Comparison of ENCODE assay signal across 23 mouse cellular contexts in genomic region chr10:78258142-78258675, GRCm38 (mm10). TPM values are rescaled to one million over a fixed set of nuclear protein-coding genes. Genes with fewer than 3 reads are reported as not detected.
DNase-seq lines count a peak whose midpoint lies in the region; ATAC-seq and TF ChIP-seq lines count a peak whose summit lies in the region.
"Had no signal": no experiment of that assay in that cellular context is flagged by ENCODE, and none has a peak within 500 bp of the region (broad histone marks: within the 10 kb centered on the region; RNA-seq: fewer than 3 reads in every experiment).

No protein-coding gene starts in this region.

- ATAC-seq in intestine, embryonic 16.5 days = 0 out of 2 replicates have a peak, but pooled peaks have one; percentile 34
- ATAC-seq in intestine, embryonic 15.5 days = no peak
- ATAC-seq in midbrain, embryonic 11.5 days (ENCODE audit: low FRiP score) = no peak
- no peak for ATAC-seq in midbrain, embryonic 13.5 days
- peak; percentile 44; the same call in 1 of the 2 replicates for ATAC-seq in intestine, postnatal 0 days
- no peak for ATAC-seq in stomach, postnatal 0 days (ENCODE audit: low FRiP score, low TSS enrichment)
- no peak for ATAC-seq in cerebellum, adult (ENCODE audit: insufficient number of reproducible peaks, low FRiP score, low TSS enrichment)
- ATAC-seq: forebrain, embryonic 13.5 days; forebrain, embryonic 15.5 days; forebrain, postnatal 0 days; Patski had no signal

- TF ChIP-seq CTCF in intestine, postnatal 0 days (IDR thresholded peaks at IDR 0.05; ENCODE audit: low read depth) = no peak
- TF ChIP-seq CTCF in stomach, postnatal 0 days (IDR thresholded peaks at IDR 0.05; ENCODE audit: low read depth) = no peak
- TF ChIP-seq CTCF in layer of hippocampus, adult 2 months (conservative IDR thresholded peaks at IDR 0.05) = no peak

- H3K27me3 ChIP-seq in intestine, embryonic 16.5 days (replicated peaks; ENCODE audit: control insufficient read depth, insufficient read depth, low read length) = no peaks in the 10 kb centered on the region
- no peaks in the 10 kb centered on the region for H3K27me3 ChIP-seq in intestine, embryonic 15.5 days (replicated peaks)
- no peaks in the 10 kb centered on the region for H3K27me3 ChIP-seq in midbrain, embryonic 11.5 days (ENCODE audit: control insufficient read depth, insufficient read depth, low read length)
- no peaks in the 10 kb centered on the region for H3K27me3 ChIP-seq in midbrain, embryonic 13.5 days
- no peaks in the 10 kb centered on the region for H3K27me3 ChIP-seq in intestine, postnatal 0 days (replicated peaks; ENCODE audit: control insufficient read depth, insufficient read depth, low read length)
- no peaks in the 10 kb centered on the region for H3K27me3 ChIP-seq in stomach, postnatal 0 days (ENCODE audit: control insufficient read depth, insufficient read depth, low read length)
- H3K27me3 ChIP-seq: embryonic facial prominence, embryonic 12.5 days; forebrain, embryonic 13.5 days; forebrain, embryonic 15.5 days; Patski had no signal

- DNase-seq in midbrain, embryonic 11.5 days (ENCODE audit: low spot score, missing footprints) = peak; percentile 28
- peak; percentile 34 for DNase-seq in stomach, postnatal 0 days (ENCODE audit: low spot score)
- DNase-seq in layer of hippocampus, adult 2 months (ENCODE audit: low spot score in 2 of 2) = no peak
- DNase-seq: adrenal gland, adult 2 months; adrenal gland, postnatal 10 days; adrenal gland, postnatal 25 days; cerebellum, adult 11-12 months; cerebellum, adult 2 months; cerebellum, adult 9-10 months; cerebellum, postnatal 10 days; cerebellum, postnatal 25 days; forebrain, postnatal 0 days had no signal

- no peaks in the 10 kb centered on the region for H3K9me3 ChIP-seq in intestine, embryonic 16.5 days (ENCODE audit: control insufficient read depth, low read length)
- H3K9me3 ChIP-seq in intestine, embryonic 15.5 days = no peaks in the 10 kb centered on the region
- no peaks in the 10 kb centered on the region for H3K9me3 ChIP-seq in midbrain, embryonic 11.5 days (ENCODE audit: control insufficient read depth, low read length)
- H3K9me3 ChIP-seq in midbrain, embryonic 13.5 days = no peaks in the 10 kb centered on the region
- 0 out of 2 replicates have a peak, but pooled peaks cover 3% of the 10 kb centered on the region for H3K9me3 ChIP-seq in intestine, postnatal 0 days (ENCODE audit: control insufficient read depth)
- H3K9me3 ChIP-seq in stomach, postnatal 0 days (ENCODE audit: control insufficient read depth, low read length) = no peaks in the 10 kb centered on the region
- H3K9me3 ChIP-seq: embryonic facial prominence, embryonic 10.5 days; embryonic facial prominence, embryonic 12.5 days; forebrain, embryonic 13.5 days; forebrain, embryonic 15.5 days; G1E had no signal

- H3K4me2 ChIP-seq in intestine, embryonic 16.5 days (ENCODE audit: low read depth, low read length) = no peak overlapping the region
- H3K4me2 ChIP-seq in intestine, embryonic 15.5 days (replicated peaks) = no peak overlapping the region
- no peak overlapping the region for H3K4me2 ChIP-seq in midbrain, embryonic 11.5 days
- no peak overlapping the region for H3K4me2 ChIP-seq in midbrain, embryonic 13.5 days (replicated peaks)
- no peak overlapping the region for H3K4me2 ChIP-seq in intestine, postnatal 0 days (replicated peaks; ENCODE audit: low read depth)
- H3K4me2 ChIP-seq in stomach, postnatal 0 days (replicated peaks; ENCODE audit: low read depth) = no peak overlapping the region
- H3K4me2 ChIP-seq: embryonic facial prominence, embryonic 12.5 days; forebrain, embryonic 13.5 days; forebrain, embryonic 15.5 days had no signal

- H3K27ac ChIP-seq in intestine, embryonic 16.5 days (ENCODE audit: low read length) = no peak overlapping the region
- H3K27ac ChIP-seq in intestine, embryonic 15.5 days = no peak overlapping the region
- no peak overlapping the region for H3K27ac ChIP-seq in midbrain, embryonic 11.5 days (ENCODE audit: low read depth, low read length)
- H3K27ac ChIP-seq in midbrain, embryonic 13.5 days = no peak overlapping the region
- H3K27ac ChIP-seq in intestine, postnatal 0 days (ENCODE audit: low read depth, low read length) = no peak overlapping the region
- H3K27ac ChIP-seq in stomach, postnatal 0 days (replicated peaks) = no peak overlapping the region
- H3K27ac ChIP-seq in layer of hippocampus, adult 2 months = no peak overlapping the region
- H3K27ac ChIP-seq: embryonic facial prominence, embryonic 10.5 days; embryonic facial prominence, embryonic 12.5 days; forebrain, embryonic 13.5 days; forebrain, embryonic 15.5 days had no signal

- TF ChIP-seq EP300 in stomach, postnatal 0 days (optimal IDR thresholded peaks at IDR 0.05) = no peak

- H3K4me1 ChIP-seq in intestine, embryonic 16.5 days (ENCODE audit: control insufficient read depth, insufficient read depth, low read length) = no peaks in the 10 kb centered on the region
- no peaks in the 10 kb centered on the region for H3K4me1 ChIP-seq in intestine, embryonic 15.5 days (replicated peaks)
- no peaks in the 10 kb centered on the region for H3K4me1 ChIP-seq in midbrain, embryonic 11.5 days (ENCODE audit: control insufficient read depth, insufficient read depth, low read length)
- no peaks in the 10 kb centered on the region for H3K4me1 ChIP-seq in midbrain, embryonic 13.5 days (replicated peaks)
- no peaks in the 10 kb centered on the region for H3K4me1 ChIP-seq in intestine, postnatal 0 days (replicated peaks; ENCODE audit: control insufficient read depth, insufficient read depth, low read length)
- H3K4me1 ChIP-seq in stomach, postnatal 0 days (replicated peaks; ENCODE audit: control insufficient read depth, insufficient read depth) = peaks cover 5% of the 10 kb centered on the region
- H3K4me1 ChIP-seq: forebrain, embryonic 13.5 days had no signal

- WGBS in intestine, embryonic 16.5 days = 71% methylated on average over 6 of the region's 6 CpGs
- 66% methylated on average over 6 of the region's 6 CpGs for WGBS in intestine, embryonic 15.5 days
- 86% methylated on average over 6 of the region's 6 CpGs for WGBS in midbrain, embryonic 11.5 days
- WGBS in midbrain, embryonic 13.5 days = 84% methylated on average over 6 of the region's 6 CpGs
- 48% methylated on average over 6 of the region's 6 CpGs for WGBS in intestine, postnatal 0 days
- 43% methylated on average over 6 of the region's 6 CpGs for WGBS in stomach, postnatal 0 days

- H3K36me3 ChIP-seq in intestine, embryonic 16.5 days (ENCODE audit: control insufficient read depth, insufficient read depth, low read length) = no peaks in the 10 kb centered on the region
- H3K36me3 ChIP-seq in intestine, embryonic 15.5 days = no peaks in the 10 kb centered on the region
- H3K36me3 ChIP-seq in midbrain, embryonic 11.5 days (ENCODE audit: control insufficient read depth, insufficient read depth, low read length) = no peaks in the 10 kb centered on the region
- H3K36me3 ChIP-seq in midbrain, embryonic 13.5 days = no peaks in the 10 kb centered on the region
- H3K36me3 ChIP-seq in intestine, postnatal 0 days (ENCODE audit: control insufficient read depth, insufficient read depth) = no peaks in the 10 kb centered on the region
- no peaks in the 10 kb centered on the region for H3K36me3 ChIP-seq in stomach, postnatal 0 days (ENCODE audit: control insufficient read depth, insufficient read depth, low read length)
- H3K36me3 ChIP-seq: embryonic facial prominence, embryonic 10.5 days; embryonic facial prominence, embryonic 12.5 days; forebrain, embryonic 15.5 days; G1E had no signal

- no peak overlapping the region for H3K9ac ChIP-seq in intestine, embryonic 16.5 days (ENCODE audit: low read depth, low read length)
- no peak overlapping the region for H3K9ac ChIP-seq in intestine, embryonic 15.5 days
- no peak overlapping the region for H3K9ac ChIP-seq in midbrain, embryonic 11.5 days (ENCODE audit: low read length)
- no peak overlapping the region for H3K9ac ChIP-seq in midbrain, embryonic 13.5 days (replicated peaks)
- H3K9ac ChIP-seq in intestine, postnatal 0 days (ENCODE audit: low read depth, low read length) = no peak overlapping the region
- H3K9ac ChIP-seq in stomach, postnatal 0 days (ENCODE audit: low read length) = no peak overlapping the region
- H3K9ac ChIP-seq: embryonic facial prominence, embryonic 12.5 days; forebrain, embryonic 13.5 days; forebrain, embryonic 15.5 days; forebrain, postnatal 0 days had no signal

- H3K4me3 ChIP-seq in intestine, embryonic 16.5 days (ENCODE audit: low read length) = no peak overlapping the region
- H3K4me3 ChIP-seq in intestine, embryonic 15.5 days (replicated peaks) = no peak overlapping the region
- no peak overlapping the region for H3K4me3 ChIP-seq in midbrain, embryonic 11.5 days (ENCODE audit: low read depth, low read length)
- H3K4me3 ChIP-seq in midbrain, embryonic 13.5 days (replicated peaks) = no peak overlapping the region
- H3K4me3 ChIP-seq in intestine, postnatal 0 days (ENCODE audit: low read depth, low read length) = no peak overlapping the region
- no peak overlapping the region for H3K4me3 ChIP-seq in stomach, postnatal 0 days (ENCODE audit: low read depth, low read length)
- no peak overlapping the region for H3K4me3 ChIP-seq in layer of hippocampus, adult 2 months
- H3K4me3 ChIP-seq: embryonic facial prominence, embryonic 10.5 days; embryonic facial prominence, embryonic 12.5 days; forebrain, embryonic 13.5 days; forebrain, embryonic 15.5 days had no signal

RNA-seq across cellular contexts. Expression of gene Trappc10, which starts 13.8 kb away (rescaled TPM):
- polyA plus RNA-seq in intestine, embryonic 16.5 days (2015; fragmentation: Nextera tagmentation; extraction: Ambion mirVana) = 3.3 and 4.9 TPM in 2 replicates
- 17.3 and 17.6 TPM in 2 replicates for polyA plus RNA-seq in intestine, embryonic 15.5 days (2015; fragmentation: Nextera tagmentation; extraction: Ambion mirVana)
- 16.7 and 17.5 TPM in 2 replicates for polyA plus RNA-seq in midbrain, embryonic 11.5 days (2014; fragmentation: Nextera tagmentation; extraction: Ambion mirVana)
- 21.3 and 26.7 TPM in 2 replicates for polyA plus RNA-seq in midbrain, embryonic 13.5 days (2015; fragmentation: Nextera tagmentation; extraction: Ambion mirVana)
- polyA plus RNA-seq in intestine, postnatal 0 days (2015; fragmentation: Nextera tagmentation; extraction: Ambion mirVana) = 28.1 and 32.1 TPM in 2 replicates
- 14.7 and 17.8 TPM in 2 replicates for polyA plus RNA-seq in stomach, postnatal 0 days (2015; fragmentation: Nextera tagmentation; extraction: Ambion mirVana)
- total RNA-seq in layer of hippocampus, adult 2 months (2021) = 10 to 100 TPM; 83.4 to 84.1 TPM

Comparison
In these comparisons a context has a peak if more than half of its experiments do, and no peak if none do; other contexts are left out.
1. ATAC-seq: peak in intestine, embryonic 16.5 days (single experiment) and intestine, postnatal 0 days (single experiment); none in intestine, embryonic 15.5 days (single experiment), midbrain, embryonic 11.5 days (single experiment), midbrain, embryonic 13.5 days (single experiment), stomach, postnatal 0 days (single experiment) and cerebellum, adult (single experiment).
2. DNase-seq: peak in midbrain, embryonic 11.5 days (single experiment) and stomach, postnatal 0 days (single experiment); none in layer of hippocampus, adult 2 months (0 of 2).